Mouse (Mus musculus): Measurements from ENCODE around the gene Uckl1. TPM values are rescaled to one million over a fixed set of nuclear protein-coding genes. Genes with fewer than 3 reads are reported as not detected.

Uckl1 gene
- polyA plus RNA-seq, 1 experiment from 2014 or later = 32.7 TPM

DNA sequence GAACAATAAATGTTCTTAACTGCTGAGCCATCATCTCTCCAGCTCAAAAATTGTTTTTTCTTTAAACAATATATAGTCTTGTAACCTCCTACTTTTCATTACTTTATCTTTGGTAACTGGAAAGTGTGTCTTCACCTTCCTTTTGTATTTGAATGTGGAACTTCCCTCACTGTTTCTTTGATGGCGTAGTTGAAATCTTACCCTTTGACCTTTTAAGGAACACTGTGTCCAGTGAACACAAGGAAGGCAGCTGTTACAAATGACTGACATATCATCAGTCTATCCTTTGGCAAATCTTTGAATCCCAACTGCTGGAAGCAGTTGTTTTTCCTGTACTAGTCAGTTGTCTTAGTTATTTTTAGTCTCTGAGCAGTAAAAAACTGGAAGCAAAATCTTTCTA is 55.6 kb downstream of the Uckl1 start:
- Histone ChIP-seq H3K36me3 (peaks cover 66% of the 10 kb centered on the region), H3K27ac (no peak overlapping the region)
- WGBS (ENCODE audit: insufficient replicate concordance) = 88% methylated on average over 1 of the region's 1 CpGs

DNA sequence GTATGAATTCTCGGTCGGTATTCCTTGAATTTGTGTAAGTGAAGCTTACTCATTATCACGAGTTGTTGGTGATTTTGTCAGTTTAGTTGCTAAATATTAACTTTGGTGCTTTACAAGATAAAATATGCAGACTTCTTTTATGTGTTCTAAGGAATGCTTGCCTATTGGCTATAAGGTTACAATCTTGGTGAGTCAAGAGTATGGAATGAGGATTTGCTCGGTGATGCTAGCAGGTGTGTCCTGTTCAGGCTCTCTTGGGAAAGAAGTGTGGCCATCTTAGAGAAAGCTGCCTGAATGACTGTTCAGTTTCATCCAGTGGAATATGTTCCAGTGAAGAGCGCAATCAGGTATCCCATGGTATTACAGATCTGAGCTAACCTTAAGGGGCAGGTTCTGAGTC is 59.2 kb downstream of the Uckl1 start:
- Histone ChIP-seq H3K4me1 (peaks cover 32% of the 10 kb centered on the region), H3K9me3 (replicated peaks) (no peaks in the 10 kb centered on the region), H3K9ac (no peak overlapping the region), H3K27me3 (replicated peaks) (no peaks in the 10 kb centered on the region), H3K4me2 (no peak overlapping the region), H3K4me3 (no peak overlapping the region), H3K27ac (no peak overlapping the region), H3K36me3 (peaks cover 47% of the 10 kb centered on the region)
- ATAC-seq = no peak
- WGBS (ENCODE audit: insufficient replicate concordance) = 80% methylated on average over 5 of the region's 5 CpGs

More for the DNA sequence above, 55.6 kb downstream of the Uckl1 start:
- no peak for ATAC-seq
- peaks cover 15% of the 10 kb centered on the region for H3K4me1 ChIP-seq
- no peaks in the 10 kb centered on the region for H3K27me3 ChIP-seq (replicated peaks)
- no peaks in the 10 kb centered on the region for H3K9me3 ChIP-seq (replicated peaks)
- no peak overlapping the region for H3K9ac ChIP-seq
- no peak overlapping the region for H3K4me3 ChIP-seq
- no peak overlapping the region for H3K4me2 ChIP-seq

DNA sequence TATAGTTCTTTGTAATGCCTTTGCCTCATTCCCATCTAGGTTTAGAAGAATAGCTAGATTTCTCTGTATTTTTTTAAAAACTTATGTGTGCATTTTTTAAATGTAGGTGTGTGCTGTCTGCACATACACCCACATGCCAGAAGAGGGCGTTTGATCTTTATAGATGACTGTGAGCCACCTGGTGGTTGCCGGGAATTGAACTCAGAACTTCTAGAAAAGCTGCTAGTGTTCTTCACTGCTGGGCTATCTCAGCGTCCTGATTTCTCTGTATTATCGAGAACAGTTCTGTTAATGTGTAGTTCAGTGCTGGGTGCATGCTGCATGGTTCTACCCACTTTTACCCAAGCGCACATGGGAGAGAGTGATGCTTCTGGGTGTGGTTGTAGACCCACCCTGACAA is 61.9 kb downstream of the Uckl1 start:
- H3K27ac ChIP-seq = peak overlapping the region; percentile 99
- H3K4me1 ChIP-seq = peaks cover 46% of the 10 kb centered on the region
- ATAC-seq = no peak
- WGBS (ENCODE audit: insufficient replicate concordance) = 46% methylated on average over 5 of the region's 5 CpGs
- peaks cover 27% of the 10 kb centered on the region for H3K36me3 ChIP-seq
- H3K4me2 ChIP-seq = peak overlapping the region; percentile 85
- H3K9me3 ChIP-seq (replicated peaks) = no peaks in the 10 kb centered on the region
- peak overlapping the region; percentile 96 for H3K4me3 ChIP-seq
- H3K9ac ChIP-seq = peak overlapping the region; percentile 98; the same call in 1 of the 2 replicates
- H3K27me3 ChIP-seq (replicated peaks) = no peaks in the 10 kb centered on the region

DNA sequence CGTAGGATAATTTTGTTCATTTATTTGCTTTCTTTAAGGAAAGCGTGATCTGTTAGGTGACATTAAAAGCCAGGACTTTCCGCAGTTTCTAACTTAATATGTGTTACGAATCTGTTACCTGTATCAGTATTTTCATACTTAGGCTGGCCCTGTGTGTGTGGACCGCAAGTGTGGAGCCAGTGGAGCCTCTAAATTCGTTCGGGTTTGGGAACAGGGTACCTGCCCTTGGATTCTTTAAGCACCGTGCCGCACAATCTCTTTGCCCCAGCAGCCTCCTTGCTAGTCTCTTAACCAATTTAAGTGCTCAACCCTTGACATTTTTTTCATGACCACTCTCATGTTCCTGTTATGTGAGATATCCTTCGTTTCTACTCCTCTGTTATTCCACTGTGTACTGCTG is 63.2 kb downstream of the Uckl1 start:
- Histone ChIP-seq H3K27me3 (replicated peaks) (no peaks in the 10 kb centered on the region), H3K9ac (peak overlapping the region; percentile 98), H3K4me1 (peaks cover 46% of the 10 kb centered on the region), H3K36me3 (peaks cover 31% of the 10 kb centered on the region), H3K4me2 (peak overlapping the region; percentile 85), H3K27ac (peak overlapping the region; percentile 99), H3K9me3 (replicated peaks) (no peaks in the 10 kb centered on the region), H3K4me3 (peak overlapping the region; percentile 96)
- 36% methylated on average over 10 of the region's 10 CpGs for WGBS (ENCODE audit: insufficient replicate concordance)
- no peak for ATAC-seq

DNA sequence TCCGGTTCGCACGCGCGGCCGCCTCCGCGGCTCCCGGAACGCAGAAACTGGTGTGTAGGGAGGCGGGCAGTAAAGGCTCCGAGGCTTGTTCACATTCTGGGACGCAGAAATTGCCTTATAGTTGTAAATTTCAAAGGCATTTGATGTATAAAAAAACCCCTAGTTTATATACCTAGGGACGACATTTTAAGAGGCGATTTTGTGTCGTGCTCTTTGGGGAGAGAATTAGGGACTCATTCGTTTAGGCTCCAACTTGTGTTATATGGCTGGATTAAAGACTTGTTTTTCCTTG is 63.8 kb downstream of the Uckl1 start:
- H3K4me1 ChIP-seq = peaks cover 46% of the 10 kb centered on the region
- peak overlapping the region; percentile 96 for H3K4me3 ChIP-seq
- no peaks in the 10 kb centered on the region for H3K27me3 ChIP-seq (replicated peaks)
- H3K36me3 ChIP-seq = peaks cover 35% of the 10 kb centered on the region
- H3K9ac ChIP-seq = peak overlapping the region; percentile 98
- WGBS (ENCODE audit: insufficient replicate concordance) = under 1% methylated on average over 17 of the region's 17 CpGs
- ATAC-seq = no peak
- no peaks in the 10 kb centered on the region for H3K9me3 ChIP-seq (replicated peaks)
- H3K27ac ChIP-seq = peak overlapping the region; percentile 99
- H3K4me2 ChIP-seq = peak overlapping the region; percentile 85

DNA sequence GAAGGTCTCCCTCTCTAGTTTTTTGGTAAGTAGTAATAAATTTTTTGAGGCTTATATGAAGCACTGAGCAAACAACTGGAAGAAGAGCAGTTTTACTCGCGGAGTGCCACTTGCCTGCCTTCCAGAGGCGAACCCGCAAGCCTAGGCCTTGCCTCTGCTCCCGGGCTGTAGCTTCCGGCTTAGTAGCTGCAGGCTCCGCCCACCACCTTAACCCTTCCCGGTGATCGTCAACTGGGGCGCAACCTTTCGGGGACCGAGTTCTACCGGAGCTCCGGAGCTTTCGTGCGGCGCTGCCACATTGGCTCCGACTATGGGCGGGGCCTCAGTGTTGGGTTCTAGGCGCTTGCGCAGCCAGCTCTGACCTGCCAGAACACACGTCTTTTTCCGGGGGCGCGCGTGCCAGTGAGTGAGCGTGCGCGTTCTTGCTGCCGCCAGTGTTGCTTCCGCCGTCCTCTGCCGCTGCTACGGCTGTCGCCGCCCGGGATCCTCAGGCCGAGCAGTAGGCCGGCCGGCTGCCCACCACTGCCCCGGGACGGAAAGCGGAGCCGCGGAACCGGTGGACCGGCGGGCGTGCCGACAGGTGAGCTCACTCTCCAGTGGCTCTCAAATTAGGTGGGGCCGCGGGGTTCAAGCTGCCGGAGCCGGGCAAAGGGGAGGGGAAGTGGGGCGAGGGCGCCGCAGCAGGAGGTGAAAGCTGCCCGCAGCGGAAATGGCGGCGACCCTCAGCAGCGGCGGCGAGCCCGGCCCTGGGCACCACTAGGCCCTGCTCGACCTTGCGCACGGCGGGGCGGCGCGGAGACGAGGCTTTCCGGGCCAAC is 64.4 kb downstream of the Uckl1 start, which contains the start of gene Dnajc5:
Dnajc5 (plus strand) TSS at position 368 of the 818 bp plus-strand sequence.
- Histone ChIP-seq H3K4me2 (peak within 1 kb of the TSS; percentile 85), H3K36me3 (peaks cover 35% of the 10 kb centered on the region), H3K4me3 (peak within 1 kb of the TSS; percentile 96), H3K27ac (peak within 1 kb of the TSS; percentile 99), H3K9me3 (replicated peaks) (no peaks in the 10 kb centered on the region), H3K27me3 (replicated peaks) (no peaks in the 10 kb centered on the region), H3K4me1 (peaks cover 46% of the 10 kb centered on the region), H3K9ac (peak within 1 kb of the TSS; percentile 98)
- peak; percentile 97 for ATAC-seq
- WGBS (ENCODE audit: insufficient replicate concordance) = 1% methylated on average over 74 of the region's 74 CpGs

DNA sequence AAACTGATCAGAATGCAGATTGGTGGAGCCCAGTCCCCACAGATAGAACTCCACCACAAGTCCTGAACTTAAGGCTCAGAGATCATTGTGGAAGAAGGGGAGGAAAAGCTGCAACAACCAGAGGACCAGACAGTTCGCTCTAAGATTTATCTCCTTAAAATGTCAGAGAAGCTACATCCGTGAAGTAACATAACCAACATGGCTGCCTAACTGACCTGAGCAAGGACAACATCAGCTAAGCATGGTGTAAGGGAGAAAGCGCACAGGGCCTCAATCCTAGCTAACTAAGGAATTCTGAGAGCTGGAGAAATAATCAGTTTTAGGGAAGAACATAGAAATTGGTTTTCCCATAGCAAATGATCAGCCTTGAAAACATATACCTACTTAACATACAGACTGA is 65.5 kb downstream of the Uckl1 start:
- H3K4me1 ChIP-seq = peaks cover 42% of the 10 kb centered on the region
- peak overlapping the region; percentile 96 for H3K4me3 ChIP-seq
- 65% methylated on average over 3 of the region's 3 CpGs for WGBS (ENCODE audit: insufficient replicate concordance)
- peak overlapping the region; percentile 85 for H3K4me2 ChIP-seq
- no peaks in the 10 kb centered on the region for H3K27me3 ChIP-seq (replicated peaks)
- H3K9ac ChIP-seq = peak overlapping the region; percentile 98
- peaks cover 46% of the 10 kb centered on the region for H3K36me3 ChIP-seq
- peak overlapping the region; percentile 99 for H3K27ac ChIP-seq
- ATAC-seq = no peak
- H3K9me3 ChIP-seq (replicated peaks) = no peaks in the 10 kb centered on the region

Small RNAs within 50 kb of the gene (microRNA-seq; reads per million reads assigned to microRNA genes)
- not detected for gene Mir7006

Other genes starting within 250 kb of the Uckl1 start
- 22.6 and 23.9 TPM in 2 replicates for gene Zgpat, start 220.0 kb downstream of the Uckl1 start, polyA plus RNA-seq (2016; fragmentation: Nextera tagmentation; extraction: Ambion mirVana)
- gene Arfrp1, start 219.5 kb downstream of the Uckl1 start, polyA plus RNA-seq (2016; fragmentation: Nextera tagmentation; extraction: Ambion mirVana) = 34.4 and 36.7 TPM in 2 replicates
- gene Lime1, start 204.8 kb downstream of the Uckl1 start, polyA plus RNA-seq (2016; fragmentation: Nextera tagmentation; extraction: Ambion mirVana) = 10.3 and 12.1 TPM in 2 replicates
- 15.5 and 16.9 TPM in 2 replicates for gene Zbtb46, start 125.5 kb downstream of the Uckl1 start, polyA plus RNA-seq (2016; fragmentation: Nextera tagmentation; extraction: Ambion mirVana)
- 0.12 TPM in 1 of 2 replicates, not detected in the other for gene Abhd16b, start 91.7 kb downstream of the Uckl1 start, polyA plus RNA-seq (2016; fragmentation: Nextera tagmentation; extraction: Ambion mirVana)
- gene Tpd52l2, start 87.8 kb downstream of the Uckl1 start, polyA plus RNA-seq (2016; fragmentation: Nextera tagmentation; extraction: Ambion mirVana) = 93.4 and 95.8 TPM in 2 replicates
- 43.6 and 45.0 TPM in 2 replicates for gene Dnajc5, start 64.4 kb downstream of the Uckl1 start, polyA plus RNA-seq (2016; fragmentation: Nextera tagmentation; extraction: Ambion mirVana)
- 45.6 and 48.2 TPM in 2 replicates for gene Prpf6, start 7.0 kb upstream of the Uckl1 start, polyA plus RNA-seq (2016; fragmentation: Nextera tagmentation; extraction: Ambion mirVana)
- gene Zfp512b, start 7.9 kb upstream of the Uckl1 start, polyA plus RNA-seq (2016; fragmentation: Nextera tagmentation; extraction: Ambion mirVana) = 22.2 and 23.4 TPM in 2 replicates
- gene Samd10, start 14.3 kb upstream of the Uckl1 start, polyA plus RNA-seq (2016; fragmentation: Nextera tagmentation; extraction: Ambion mirVana) = 2.8 and 3.0 TPM in 2 replicates
- not detected in 2 replicates for gene Gm29797, start 72.1 kb upstream of the Uckl1 start, polyA plus RNA-seq (2016; fragmentation: Nextera tagmentation; extraction: Ambion mirVana)
- gene Sox18, start 86.7 kb upstream of the Uckl1 start, polyA plus RNA-seq (2016; fragmentation: Nextera tagmentation; extraction: Ambion mirVana) = 9.4 and 10.4 TPM in 2 replicates
- 4.6 and 4.7 TPM in 2 replicates for gene Tcea2, start 95.4 kb upstream of the Uckl1 start, polyA plus RNA-seq (2016; fragmentation: Nextera tagmentation; extraction: Ambion mirVana)
- gene Rgs19, start 109.1 kb upstream of the Uckl1 start, polyA plus RNA-seq (2016; fragmentation: Nextera tagmentation; extraction: Ambion mirVana) = 24.0 and 26.9 TPM in 2 replicates
- gene Lkaaear1, start 113.5 kb upstream of the Uckl1 start, polyA plus RNA-seq (2016; fragmentation: Nextera tagmentation; extraction: Ambion mirVana) = not detected in 2 replicates
- gene Oprl1, start 130.1 kb upstream of the Uckl1 start, polyA plus RNA-seq (2016; fragmentation: Nextera tagmentation; extraction: Ambion mirVana) = 0.89 and 0.94 TPM in 2 replicates
- gene Myt1, start 178.4 kb upstream of the Uckl1 start, polyA plus RNA-seq (2016; fragmentation: Nextera tagmentation; extraction: Ambion mirVana) = 0.07 TPM in 1 of 2 replicates, not detected in the other